Mouse (Mus musculus): ENCODE measurements around the gene Pin1.

Pin1 gene

DNA sequence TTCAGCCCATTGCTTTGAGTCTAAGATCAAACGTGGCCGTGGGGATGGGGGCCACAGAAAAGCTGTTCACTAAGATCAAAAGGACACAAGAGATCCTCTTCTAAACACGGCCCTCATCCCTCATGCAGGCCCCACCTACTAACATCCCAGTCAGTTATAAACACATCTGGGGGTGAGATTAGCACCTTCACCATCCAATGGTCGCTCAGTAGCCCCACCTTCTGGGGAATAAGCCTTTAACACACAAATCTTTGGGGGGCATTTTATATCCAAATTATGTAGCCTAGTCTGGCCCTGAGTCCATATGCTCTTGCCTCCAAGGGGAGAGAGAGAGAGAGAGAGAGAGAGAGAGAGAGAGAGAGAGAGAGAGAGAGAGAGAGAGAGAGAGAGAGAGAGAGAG, 54.1 kb downstream of the Pin1 start:
- DNase-seq: no peak

- DNase-seq: no peak
Measured at GRCm38 (mm10) chr9:20710471-20710870, 58.6 kb downstream of the Pin1 start.

DNA sequence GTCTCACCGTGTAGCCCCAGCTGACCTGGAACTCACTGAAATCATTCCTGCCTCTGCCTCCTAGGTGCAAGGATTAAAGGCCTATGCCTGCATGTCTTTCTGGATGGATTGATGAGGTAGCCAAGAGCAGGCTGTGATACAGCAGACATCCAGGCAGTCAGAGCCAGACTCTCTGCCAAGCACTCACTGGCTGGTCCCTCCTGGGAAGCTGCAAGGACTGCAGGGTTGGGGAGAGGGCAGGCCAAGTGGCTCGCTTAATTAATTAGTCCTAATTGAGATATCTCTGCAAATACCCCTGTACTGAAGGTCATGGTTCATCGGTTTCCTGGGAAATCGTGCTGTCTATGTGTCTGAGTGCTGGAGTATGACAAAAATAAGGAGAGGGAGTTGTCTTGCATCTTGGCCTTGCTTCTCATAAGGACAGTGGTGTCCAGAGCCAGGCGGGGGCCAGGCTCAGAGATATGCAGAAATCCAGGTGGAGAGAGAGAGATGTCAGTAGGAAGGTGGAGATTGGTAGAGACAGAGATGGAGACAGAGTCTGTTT, 61.1 kb downstream of the Pin1 start:
- no peak for DNase-seq

DNA sequence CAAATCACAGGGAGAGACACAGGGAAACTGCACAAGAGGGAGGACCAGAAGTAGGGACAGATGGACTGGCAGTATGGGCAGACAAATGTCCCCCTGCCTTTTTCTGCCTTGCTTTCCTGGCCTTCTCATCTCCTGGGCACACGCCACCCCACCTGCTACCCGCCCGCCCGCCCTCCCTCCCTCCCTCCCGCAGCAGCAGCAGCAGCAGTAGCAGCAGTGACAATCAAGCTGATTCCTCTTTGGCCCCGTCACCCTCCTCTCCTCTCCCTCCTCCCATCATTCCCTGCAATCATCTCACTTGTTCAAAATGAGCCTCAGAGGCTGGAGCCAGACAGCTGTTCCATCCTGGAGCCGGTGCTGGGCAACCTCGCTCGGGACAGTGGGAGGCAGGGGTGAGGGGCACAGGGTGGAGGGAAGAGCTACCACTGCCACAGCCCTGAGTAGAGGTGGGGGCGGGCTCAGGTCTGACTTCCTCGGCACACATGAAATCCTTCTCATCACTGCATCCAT, 61.6 kb downstream of the Pin1 start:
- no peak for DNase-seq

DNA sequence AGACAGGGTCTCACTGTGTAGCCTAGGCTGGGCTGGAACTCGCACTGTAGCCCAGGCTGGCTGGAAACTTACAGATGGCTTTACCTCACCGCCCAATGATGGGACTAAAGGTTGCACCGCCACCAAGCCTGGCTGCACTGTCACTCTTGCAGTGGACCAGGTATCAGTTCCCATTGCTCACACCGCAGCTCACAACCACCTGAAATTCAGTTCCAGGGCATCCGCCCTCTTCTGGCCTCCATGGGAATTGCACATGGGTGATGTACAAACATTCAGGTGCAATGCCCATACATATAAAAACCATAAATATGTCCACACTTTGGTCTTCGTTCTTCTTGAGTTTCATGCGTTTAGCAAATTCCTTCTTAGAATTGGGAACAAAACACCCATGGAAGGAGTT, 63.4 kb downstream of the Pin1 start:
- no peak for DNase-seq

Measured in cerebellum, adult 9-11 months (tissue).